Mouse (Mus musculus) lung, postnatal 4 days (tissue): Measurements from ENCODE around the gene Wdr86.

Experiments used
- DNase-seq, 2 experiments: peaks; one replicate each; pipeline ENCODE4 v3.0.0; 2021

Gene Wdr86

GRCm38 (mm10) chr5:24681436-24681835 lies 49.1 kb downstream of the Wdr86 start:
- DNase-seq = no peak

GRCm38 (mm10) chr5:24674238-24674637 lies 56.3 kb downstream of the Wdr86 start:
- DNase-seq = peak; percentile 64 to 88
